Mouse (Mus musculus) heart, adult 18-20 months (tissue): ENCODE results near the gene Dusp14. TPM values are rescaled to one million over a fixed set of nuclear protein-coding genes. Genes with fewer than 3 reads are reported as not detected.

Experiments used
- DNase-seq, 2 experiments: peaks; one replicate each; pipeline ENCODE4 v3.0.0; 2021 to 2022; ENCODE audit warnings: mixed read lengths in 1 of 2
- total RNA-seq, 2 experiments: library from RNA; stranded (reverse); gene quantifications; 2 replicates each; pipeline ENCODE4 v1.2.3; 2021

Gene Dusp14
- total RNA-seq, 2 experiments from 2014 or later = 0.44 TPM; not detected in 1

DNA sequence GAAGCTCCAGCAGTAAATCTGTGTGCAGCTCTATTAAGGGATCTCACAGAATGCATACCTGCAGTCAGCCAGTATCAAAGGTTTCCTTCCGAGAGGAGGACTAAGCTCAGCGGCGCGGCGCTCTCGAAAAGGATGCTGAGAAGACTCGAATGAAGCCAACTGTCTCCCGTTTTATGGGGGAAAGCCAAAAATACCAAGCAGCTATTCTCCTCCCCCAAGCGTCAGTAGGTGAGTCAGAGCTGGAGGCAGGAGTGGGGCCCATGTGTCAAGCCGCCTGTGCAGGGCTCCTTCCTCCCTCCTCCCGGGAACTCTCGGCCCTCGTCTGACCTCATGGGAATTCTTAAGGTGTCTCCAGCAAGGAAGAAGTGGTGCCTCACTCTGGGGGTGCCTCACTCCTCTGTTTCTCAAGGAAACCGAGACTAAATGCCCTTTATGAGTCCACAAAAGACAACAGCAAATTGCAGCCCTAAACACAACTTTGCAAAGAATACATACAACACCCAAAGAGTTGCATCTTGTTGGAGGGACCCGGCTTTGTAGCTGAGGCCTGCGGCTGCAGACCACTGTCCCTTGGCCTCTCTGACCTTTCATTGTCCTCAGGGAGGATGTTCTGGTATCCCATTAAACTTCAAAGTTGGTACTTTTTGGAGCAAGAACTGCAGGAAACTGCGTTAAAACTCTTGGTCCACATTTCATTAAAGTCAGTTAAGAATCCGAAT is 2.0 kb downstream of the Dusp14 start:
- DNase-seq = peak; percentile 45 to 51

DNA sequence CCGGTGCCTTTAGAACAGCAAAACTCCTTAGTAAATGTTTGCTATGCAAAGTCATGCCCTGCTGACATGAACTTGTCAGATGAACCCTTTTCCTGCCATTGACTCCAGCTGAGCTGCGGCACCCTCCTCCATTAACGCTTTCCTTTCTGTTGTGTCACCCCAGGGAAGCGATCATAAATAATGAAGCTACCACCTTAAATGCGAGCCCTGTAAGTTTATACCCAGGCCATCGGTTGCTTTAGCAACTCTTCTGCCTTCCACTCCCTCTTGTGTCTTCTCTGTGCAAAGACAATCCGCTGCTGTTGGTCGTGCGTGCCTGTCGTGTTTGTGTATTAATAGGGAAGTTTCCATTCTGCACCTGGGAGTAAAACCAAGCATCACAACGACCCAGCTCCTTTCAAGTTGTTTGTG is 3.0 kb downstream of the Dusp14 start:
- DNase-seq = peak in 1 of 2 experiments; percentile 22

DNA sequence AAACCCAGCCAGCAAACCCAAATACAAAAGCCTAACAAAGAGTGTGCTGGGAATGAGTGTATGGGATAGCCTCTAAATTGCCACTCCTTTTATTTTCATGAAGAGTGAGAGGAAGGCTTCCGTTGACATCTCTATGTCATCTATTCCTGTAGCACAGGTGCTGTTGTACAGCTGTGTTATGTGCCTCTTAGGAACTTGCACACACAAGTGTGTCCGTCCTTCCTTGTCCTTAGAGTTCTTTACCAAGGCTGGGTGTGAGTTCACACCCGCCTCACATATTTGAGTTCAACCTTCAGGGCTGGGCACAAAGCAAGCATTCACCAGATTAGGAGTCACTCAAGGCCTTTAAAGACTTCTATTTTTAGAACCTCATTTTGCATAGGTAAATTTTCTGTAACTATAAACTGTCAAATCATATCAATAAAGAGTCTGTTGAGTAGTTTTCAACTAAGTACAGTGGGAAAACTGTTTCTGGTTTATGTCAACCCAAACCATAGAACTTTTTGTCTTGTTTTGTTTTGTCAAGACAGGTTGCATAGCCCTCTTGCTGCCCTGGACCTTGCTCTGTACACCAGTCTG is 5.3 kb downstream of the Dusp14 start:
- DNase-seq = no peak

DNA sequence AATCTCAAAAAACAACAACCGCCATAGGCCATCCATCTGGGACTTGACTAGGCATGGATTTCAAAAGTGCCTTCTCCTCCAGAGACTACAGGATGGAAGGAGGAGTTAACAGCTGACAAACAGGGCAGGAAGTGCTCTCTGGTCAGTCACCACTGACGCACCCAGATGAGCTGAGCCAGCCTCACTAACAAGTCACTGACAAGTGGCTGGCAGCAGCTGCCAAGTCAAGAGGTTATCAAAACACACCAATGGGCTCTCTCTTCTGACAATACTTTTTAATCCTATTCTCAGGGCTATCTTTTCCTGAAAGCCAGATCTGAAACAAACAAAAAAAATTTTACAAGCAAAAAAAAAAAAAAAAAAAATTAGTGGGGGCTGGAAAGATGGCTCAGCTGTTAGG is 6.3 kb downstream of the Dusp14 start:
- DNase-seq = peak; percentile 30 to 50

DNA sequence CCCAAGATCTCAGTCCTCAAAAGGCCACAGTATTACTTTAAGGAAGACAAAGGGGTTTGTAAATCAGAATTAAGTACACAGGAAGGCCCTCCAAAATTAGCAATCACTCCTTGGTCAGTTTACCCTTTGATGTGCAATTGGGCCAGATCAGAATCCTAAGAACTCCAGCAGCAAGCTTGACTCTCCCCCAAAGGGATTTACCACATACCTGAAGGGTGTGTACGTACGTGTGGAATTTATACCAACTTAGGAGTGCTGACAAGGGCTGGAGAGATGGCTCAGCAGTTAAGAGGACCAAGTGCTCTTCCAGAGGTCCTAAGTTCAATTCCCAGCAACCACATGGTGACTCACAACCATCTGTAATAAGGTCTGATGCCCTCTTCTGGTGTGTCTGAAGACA is 7.2 kb downstream of the Dusp14 start:
- no peak for DNase-seq

DNA sequence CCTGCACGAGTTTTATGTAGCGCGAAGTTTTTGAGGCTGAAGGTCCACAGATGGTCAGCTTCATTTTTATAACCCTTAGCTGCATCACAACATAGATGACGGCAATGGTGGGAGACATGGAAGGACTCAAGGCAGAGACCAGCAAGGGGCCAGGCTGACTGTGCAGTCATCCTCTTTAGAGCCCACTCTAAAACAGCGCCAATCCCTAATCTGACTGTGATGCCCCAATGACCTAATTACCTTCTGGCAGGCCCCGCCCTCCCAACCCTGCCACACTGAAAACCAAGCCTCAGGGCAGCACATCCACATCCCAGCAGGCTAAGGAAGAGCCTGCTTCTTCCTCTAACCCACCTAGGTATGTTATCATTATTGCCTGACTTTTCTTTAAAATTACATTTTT is 8.4 kb downstream of the Dusp14 start:
- DNase-seq = no peak

DNA sequence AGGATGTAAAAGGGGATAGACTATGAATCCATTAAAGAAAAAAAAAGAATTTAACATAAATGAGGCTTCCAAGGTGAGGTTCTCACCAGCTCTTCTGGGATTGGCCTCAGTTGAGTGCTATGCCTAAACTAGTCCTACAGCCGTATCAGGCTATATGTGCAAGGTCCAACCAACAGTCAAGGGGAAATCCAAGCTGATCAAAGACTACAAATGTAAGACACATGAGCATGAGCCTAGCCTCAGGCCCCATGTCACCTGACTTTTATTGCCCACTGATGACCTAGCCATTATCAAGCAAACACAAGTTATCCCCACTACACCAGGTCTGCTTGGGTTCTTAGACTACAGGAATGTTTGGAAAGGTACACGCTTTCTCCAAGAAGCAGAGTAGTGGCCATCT is 9.3 kb downstream of the Dusp14 start:
- no peak for DNase-seq

DNA sequence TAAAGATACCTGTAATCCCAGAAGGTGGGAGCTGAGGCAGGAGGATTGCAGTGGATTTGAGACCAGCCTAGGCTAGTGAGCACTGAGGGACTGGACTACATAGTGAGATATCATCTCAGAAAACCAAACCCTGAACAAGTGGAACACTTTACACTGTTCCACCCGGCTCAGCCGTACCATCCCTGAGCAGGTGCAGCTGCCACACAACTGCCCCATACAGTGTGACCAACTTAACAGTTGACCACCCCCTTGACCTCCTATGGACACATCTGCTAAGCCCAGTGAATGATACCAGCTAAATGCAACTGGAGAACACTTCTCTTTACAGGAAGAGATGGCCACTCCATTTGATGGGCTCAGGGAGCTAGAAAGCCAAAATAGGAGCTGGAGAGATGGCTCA is 11.6 kb downstream of the Dusp14 start:
- DNase-seq = no peak

DNA sequence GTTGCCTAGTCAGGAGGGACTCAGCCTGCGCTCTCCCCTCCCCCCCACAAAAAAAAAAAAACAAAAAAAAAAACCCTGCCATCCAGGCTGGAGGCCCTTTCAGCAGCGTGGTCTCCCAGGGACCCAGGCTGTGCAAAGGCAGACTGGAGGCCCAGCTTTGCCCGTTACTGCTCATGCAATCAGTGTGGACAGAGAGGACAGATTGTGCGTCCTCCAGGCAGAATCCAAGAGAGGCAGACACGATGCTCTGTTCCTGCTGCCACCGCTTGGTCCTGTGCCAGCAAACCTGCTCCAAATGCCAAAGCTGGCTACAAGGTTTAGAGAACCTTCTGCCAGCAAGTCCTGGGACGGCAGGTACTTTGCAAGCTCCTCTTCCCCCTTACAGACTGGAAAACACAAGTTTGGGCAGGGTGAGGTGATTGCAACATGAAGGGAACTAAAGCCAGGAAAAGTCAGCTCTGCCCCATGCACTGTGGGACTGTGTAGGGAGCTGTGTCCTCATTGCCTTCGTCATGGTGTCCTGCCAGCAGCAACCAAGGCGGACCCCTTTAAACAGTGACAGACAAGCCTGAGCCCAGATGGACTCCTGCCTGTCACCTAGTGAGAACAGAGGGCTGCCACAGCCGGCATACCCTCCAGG is 15.4 kb downstream of the Dusp14 start:
- DNase-seq = peak; percentile 22 to 31

DNA sequence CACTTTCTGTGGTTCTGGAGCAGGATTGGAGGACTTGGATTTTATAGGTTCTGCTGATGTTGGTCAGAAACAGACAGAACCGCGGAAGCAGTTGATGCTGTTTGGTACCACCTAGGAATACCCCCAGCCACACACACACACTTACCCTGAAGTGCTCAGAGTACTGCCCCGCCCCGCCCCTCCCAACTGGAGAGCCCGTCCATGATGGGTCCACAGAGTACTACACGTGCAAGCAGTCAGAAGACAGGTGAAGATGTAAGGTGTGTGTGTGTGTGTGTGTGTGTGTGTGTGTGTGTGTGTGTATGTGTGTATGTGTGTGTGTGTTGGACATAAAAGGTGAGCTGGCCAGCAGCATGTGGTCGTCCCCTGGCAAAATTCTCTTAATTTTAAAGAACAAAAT is 16.0 kb downstream of the Dusp14 start:
- DNase-seq = no peak

DNA sequence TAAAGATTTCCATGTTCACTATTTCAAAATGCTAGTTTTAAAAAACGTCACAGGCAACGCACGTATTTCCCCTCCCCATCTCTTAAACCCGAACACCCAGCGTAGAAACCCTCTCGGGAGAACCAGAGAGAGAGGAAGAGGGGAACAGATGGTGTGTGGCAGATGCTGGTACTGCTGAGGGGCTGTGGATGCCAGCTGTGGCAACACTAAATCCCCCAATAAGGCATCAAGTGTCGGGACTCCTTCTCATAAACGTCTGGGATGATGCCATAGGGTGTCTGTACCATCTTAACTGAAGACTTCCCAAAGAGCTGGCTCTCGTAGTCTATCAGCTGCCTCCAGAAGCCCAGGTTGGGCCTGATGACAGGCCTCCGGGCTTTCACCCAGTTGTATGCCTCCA is 20.6 kb downstream of the Dusp14 start:
- no peak for DNase-seq

DNA sequence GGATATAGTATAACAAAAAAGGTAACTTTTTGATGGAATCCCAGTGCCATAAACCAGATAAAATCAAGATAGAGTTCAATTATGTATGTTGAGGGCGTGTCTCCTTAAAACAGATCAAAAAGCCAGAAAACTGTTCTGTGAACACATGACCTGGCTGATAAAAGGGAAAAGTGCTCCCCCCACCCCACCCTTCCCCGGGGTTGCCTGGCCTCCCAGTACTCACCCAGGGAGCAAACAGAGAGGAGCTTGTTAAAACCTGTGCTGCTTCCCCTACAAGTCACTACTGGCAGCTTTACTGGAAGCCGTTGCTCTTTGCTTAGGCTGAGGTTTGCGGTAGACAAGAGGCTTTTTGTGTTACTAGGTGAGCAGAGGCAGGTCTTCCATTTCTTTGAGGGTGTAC is 21.8 kb downstream of the Dusp14 start:
- no peak for DNase-seq

DNA sequence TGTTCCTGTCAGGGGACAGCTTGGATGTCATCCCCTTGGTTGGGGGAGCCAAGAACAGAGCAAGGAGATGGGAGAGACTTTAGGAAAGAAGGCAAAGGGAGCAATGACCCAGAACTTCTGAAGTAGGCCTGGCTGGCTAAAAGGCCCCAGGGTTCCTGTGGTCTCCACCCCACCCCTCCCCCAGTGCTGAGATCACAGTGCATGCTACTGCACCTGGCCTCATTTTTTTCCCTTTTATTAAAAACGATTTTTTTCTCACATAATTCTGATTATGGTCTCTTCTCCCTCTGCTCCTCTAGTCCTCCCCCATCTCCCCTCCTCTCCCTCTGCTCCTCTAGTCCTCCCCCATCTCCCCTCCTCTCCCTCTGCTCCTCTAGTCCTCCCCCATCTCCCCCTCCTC is 24.1 kb downstream of the Dusp14 start:
- DNase-seq = no peak

DNA sequence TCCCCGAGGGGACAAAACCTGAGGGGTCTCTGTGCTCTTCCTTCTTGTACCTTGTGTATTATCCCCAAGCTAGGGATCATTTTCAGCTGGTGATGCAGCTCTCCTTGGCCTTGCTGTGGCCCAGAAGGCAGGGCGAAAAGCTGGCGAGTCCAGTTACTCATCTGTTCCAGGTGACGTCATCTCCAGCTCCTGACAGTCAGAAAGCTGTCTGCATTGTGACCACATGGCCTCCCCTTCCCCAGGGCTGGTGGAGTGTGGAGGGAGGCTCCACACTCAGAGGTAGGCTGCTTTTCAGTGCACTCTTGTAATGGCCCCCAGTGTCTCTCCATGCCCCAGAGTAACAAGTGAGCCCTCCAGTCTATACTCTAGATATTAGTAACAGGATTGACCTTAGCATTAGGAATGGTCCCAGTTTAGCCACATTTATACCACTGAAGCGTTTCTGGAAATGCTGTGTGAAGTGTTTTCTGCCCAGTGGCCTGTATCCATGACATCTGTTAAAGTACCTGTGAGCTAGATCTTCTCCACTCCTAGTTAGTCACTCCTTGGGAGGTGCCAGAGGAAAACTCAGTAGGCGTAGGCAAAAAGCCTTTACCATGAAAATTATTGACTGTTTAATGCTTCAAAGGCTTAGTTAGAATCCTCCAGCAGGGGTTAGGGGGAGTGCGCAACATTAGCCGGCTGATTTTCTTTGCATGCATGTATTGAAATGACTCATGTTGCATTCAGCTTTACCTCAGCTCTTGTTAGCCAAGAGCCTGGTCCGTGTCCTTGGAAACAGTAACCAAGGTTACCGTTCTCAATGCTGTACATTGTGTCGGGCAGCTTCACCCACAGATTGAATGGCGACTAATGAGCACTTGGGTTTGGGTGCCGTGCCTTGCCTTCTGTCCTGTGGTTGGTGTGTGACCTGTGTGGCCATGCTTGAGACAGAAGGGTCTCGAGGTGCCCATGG is 26.0 kb downstream of the Dusp14 start:
- DNase-seq = no peak

DNA sequence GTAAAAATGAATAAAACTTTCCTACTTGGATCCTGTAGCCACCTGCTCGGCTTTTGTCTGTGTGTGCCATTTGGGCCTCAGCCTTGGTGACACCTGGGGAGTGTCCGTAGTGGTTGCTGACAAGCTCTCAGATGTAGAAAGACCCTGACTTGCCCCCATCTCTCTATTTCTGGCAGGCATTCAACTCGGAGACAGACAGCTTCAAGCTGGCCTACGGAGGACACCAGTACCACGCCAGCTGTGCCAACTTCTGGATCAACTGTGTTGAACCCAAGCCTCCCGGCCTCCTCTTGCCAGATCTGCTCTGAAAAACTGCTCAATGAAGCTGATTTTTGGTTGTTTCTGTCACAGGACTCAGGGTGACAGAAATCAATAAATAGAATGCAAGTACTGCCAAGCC is 28.4 kb downstream of the Dusp14 start:
- no peak for DNase-seq

DNA sequence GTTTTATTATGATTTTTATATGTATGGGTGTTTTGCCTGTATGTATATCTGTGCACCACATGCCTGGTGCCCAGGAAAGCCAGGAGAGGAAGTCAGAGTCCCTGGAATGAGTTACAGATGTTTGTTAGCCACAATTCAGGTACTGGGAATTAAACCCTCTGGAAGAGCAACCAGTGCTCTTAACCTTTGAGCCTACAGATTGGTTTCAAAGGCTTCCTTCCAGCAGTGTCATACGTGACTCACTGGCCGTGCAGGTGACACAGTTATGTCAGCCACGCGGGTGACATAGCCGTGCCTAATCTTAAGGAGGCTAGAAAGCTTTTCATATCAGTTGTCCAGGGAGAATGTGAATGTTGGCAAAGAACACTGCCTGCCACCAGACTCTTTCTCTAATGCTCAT is 35.4 kb downstream of the Dusp14 start:
- no peak for DNase-seq

DNA sequence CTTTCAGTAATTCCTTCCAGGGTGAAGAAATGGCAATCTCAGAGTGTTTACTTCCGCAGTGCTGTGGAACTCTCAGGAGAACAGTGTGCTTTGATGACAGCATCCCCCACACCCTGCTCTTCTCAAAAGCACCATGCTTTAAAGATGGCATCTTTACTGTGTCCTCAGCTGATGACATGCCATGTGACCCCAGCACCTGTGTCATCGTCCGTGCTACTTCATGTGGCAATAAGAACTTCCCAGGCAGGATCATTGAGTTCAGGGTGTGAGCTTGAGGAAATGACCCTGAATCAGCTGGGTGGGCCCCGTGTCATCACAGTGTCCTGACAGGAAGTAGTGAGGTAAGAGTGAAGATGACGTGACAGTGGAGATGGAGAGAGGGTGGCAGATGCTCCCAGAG is 36.5 kb downstream of the Dusp14 start:
- DNase-seq = no peak

DNA sequence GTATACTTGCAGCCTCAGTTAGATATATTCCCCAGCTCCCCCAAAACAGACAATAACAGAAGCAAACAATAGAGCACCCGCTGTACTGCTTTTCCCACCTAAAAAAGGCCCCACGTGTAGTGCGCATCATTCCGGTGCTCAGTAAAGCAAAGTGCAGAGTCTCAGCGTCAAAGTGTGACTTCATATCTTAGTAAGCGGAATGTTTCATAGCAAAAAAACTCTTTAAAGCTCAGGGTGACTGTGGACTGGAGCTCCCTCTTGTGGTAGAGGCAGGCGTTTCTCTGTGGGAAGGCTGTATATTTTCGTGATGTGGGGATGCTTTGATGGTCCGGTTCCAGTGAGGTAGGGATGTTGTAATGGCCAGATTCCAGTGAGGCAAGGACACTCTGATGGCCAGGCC is 37.1 kb downstream of the Dusp14 start:
- DNase-seq = peak; percentile 34 to 61

DNA sequence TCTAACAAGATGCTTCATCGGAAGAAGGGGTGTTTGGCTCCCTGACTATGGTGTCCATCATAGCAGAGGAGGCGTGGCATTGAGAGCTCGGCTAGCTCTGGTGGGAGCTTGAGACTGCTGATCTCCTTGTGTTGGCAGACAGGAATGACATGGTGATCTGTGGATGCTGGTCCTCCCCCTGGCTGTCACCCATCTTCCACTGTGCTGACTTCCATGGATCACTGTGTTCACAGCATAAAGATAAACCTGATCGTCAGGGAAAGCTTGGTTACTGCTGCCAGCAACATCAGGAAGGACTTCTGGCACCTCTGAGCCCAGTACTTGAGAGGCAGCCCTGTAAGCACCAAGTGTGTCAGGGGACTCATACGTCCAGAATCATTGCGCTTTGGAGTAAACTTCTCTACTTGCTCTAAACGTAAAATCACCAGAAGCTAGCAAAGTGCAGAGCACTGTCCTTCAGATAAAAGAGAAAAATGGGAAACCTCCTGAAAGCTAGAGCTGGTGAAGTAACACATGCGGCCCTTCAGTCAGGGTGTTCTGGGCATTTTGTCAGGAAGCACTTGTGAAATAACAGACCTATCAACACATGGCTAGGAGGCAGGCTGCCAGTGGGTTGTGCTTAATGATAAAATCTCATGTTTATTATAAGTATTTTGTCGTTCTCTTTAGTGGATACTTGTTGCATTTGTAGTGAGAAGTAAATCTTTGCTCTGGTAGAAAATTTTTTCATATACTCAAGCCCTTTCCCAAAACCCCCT is 40.6 kb downstream of the Dusp14 start:
- peak; percentile 89 to 91 for DNase-seq

DNA sequence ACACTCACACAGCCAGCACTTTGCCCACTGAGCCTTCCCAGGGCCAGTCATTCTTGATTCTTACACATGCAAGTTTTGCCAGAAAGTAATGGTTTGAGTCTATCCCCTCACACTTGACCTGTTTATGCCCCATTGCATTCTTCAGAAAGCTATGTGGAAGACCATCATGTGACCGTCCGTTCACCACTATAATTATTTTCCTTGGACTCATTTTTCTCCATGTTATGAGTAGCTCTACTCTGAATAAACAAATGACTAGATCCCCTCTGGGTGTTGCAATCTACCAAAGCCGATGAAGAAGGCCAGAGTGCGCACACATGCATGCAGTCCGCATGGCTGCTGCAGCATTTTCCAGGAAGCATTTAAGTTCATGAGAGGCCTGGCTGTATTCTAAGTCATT is 41.8 kb downstream of the Dusp14 start:
- no peak for DNase-seq

DNA sequence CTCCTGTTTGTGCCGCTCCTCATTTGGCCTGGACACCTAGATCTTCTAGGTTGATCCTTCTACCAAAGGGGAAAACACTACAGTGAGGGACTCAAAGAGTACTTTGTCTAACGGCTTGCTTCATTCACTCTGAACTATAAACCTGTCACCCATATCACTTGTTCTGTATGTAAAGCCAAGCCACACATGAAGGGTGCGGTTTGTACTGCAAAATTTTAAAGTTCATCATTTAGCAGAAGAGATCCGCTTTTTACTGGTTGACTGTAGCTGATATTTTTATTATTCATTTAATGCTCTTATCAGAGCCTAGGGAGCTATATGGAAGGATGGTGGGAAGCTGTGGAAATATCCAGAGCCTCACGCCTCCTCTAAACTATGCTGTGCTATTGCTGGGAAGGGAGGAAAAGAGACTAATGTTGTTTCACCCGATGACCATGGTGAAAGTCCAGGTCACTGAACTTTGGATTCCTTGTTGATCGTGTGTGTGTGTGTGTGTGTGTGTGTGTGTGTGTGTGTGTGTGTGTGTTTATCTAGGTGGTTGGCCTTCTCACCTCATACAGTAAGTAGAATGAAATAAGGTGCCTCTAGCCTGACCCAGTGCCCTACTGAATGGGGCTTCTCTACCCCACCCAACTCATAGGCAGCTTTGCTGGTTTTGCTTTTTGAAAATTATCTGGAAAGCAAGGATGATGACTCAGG is 52.1 kb downstream of the Dusp14 start:
- DNase-seq = no peak
